Mouse (Mus musculus) urinary bladder, postnatal 36 days (tissue): ENCODE results near the gene Dus2.

Source experiments
- DNase-seq, 2 experiments: peaks; one replicate each; pipeline ENCODE4 v3.0.0; 2022; ENCODE audit warnings: low spot score in 2 of 2, mixed read lengths in 1 of 2

Dus2 gene

DNA sequence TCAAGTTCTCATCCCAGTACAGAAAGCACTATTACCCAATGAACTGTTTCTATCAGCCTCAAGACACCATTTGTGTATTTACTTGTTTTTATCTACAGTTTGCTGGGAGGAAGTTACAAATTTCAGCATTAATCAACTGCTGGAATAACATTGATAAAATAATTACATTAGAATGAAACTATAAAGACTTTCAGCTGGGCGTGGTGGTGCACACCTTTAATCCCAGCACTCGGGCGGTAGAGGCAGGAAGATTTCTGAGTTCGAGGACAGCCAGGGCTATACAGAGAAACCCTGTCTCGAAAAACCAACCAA lies 84.7 kb downstream of the Dus2 start:
- DNase-seq = no peak

DNA sequence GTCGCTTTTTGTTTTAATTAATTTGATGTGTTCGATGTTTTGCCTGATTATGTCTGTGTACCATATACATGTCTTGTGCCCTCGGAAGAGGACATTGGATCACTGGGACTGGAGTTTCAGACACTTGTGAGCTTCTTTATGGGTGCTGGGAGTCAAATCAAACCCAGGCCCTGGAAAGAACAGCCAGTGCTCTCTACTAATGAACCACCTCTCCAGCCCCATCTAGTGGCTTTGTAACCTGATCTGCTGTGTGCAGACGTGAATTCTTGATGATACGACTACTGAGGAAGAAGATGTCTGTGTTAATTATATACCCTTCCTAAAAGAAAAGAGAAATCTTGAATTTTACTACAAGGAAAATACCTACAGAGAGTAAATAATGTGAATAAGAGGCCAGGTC lies 85.5 kb downstream of the Dus2 start:
- DNase-seq = no peak

DNA sequence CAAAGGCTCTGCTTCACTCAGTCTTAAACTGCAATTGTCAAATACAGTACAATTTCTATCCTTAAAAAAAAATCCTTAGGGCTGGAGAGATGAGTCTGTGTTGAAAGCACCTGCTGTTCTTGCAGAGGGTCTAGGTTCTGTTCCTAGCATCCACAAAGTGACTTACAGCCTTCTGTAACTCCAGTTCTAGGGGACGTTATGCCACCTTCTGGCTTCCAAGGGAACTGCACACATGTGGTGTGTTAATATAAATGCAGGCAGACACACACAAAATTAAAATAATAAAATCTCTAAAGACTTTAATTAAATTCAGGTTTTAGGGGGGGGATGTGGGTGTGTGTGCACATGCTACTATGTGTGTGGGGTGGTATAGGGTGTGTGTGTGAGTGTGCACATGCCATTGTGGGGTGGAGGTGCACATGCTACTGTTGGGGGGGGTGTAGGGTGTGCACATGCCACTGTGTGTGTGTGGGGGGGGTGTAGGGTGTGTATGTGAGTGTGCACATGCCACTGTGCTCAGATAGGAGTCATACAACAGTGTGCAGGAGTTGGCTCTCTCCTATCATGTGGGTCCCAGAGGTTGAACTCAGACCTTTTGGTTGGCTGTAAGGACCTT lies 86.4 kb downstream of the Dus2 start:
- no peak for DNase-seq

DNA sequence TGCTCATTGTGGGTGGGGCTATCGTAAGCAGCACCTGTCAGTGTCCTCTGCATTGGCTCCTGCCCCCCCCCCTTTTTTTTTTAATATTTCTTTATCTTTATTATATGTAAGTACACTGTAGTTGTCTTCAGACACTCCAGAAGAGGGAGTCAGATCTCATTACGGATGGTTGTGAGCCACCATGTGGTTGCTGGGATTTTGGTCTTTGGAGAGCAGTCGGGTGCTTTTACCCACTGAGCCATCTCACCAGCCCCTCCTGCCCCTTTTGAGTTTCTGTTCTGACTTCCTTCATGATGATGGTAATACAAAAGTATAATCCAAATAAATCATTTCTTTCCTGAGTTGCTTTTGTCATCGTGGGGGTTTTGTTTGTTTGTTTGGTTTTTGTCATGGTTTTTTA lies 111.2 kb downstream of the Dus2 start:
- DNase-seq = no peak
